8 mouse cellular contexts compared by ENCODE assay signal in genomic region chr1:37871704-37872103, GRCm38 (mm10). TPM values are rescaled to one million over a fixed set of nuclear protein-coding genes. Genes with fewer than 3 reads are reported as not detected.
A peak's percentile ranks its signal among the peaks of the same experiment; 100 is the strongest.
DNase-seq lines count a peak whose midpoint lies in the region; ATAC-seq lines count a peak whose summit lies in the region.

Gene Lipt1 (plus strand): TSS chr1:37871738.

- H3K27ac ChIP-seq in kidney, embryonic 15.5 days = peak within 1 kb of the TSS; percentile 87
- peak within 1 kb of the TSS; percentile 71 for H3K27ac ChIP-seq in hindbrain, embryonic 16.5 days (ENCODE audit: low read depth, low read length)

- peak within 1 kb of the TSS; percentile 72 for H3K4me2 ChIP-seq in kidney, embryonic 15.5 days
- peak within 1 kb of the TSS; percentile 75 for H3K4me2 ChIP-seq in hindbrain, embryonic 16.5 days (ENCODE audit: low read length)

- 6% methylated on average over 7 of the region's 7 CpGs for WGBS in kidney, embryonic 15.5 days
- 8% methylated on average over 7 of the region's 7 CpGs for WGBS in hindbrain, embryonic 16.5 days

- peaks cover 13% of the 10 kb centered on the region for H3K4me1 ChIP-seq in kidney, embryonic 15.5 days
- peaks cover 13% of the 10 kb centered on the region for H3K4me1 ChIP-seq in hindbrain, embryonic 16.5 days (ENCODE audit: control insufficient read depth, insufficient read depth, low read depth, low read length)

- peak within 1 kb of the TSS; percentile 45 for H3K9ac ChIP-seq in kidney, embryonic 15.5 days
- peak within 1 kb of the TSS; percentile 59 for H3K9ac ChIP-seq in hindbrain, embryonic 16.5 days (ENCODE audit: low read depth, low read length)

- ATAC-seq in kidney, embryonic 15.5 days (replicated peaks; ENCODE audit: low FRiP score) = peak; percentile 82
- 0 out of 2 replicates have a peak, but pooled peaks have one; percentile 20 for ATAC-seq in erythroid progenitor cell, adult 5-6 weeks (replicated peaks; ENCODE audit: low FRiP score, poor library complexity, severe bottlenecking)
- peak; percentile 60 for ATAC-seq in hindbrain, embryonic 16.5 days

- no peaks in the 10 kb centered on the region for H3K9me3 ChIP-seq in kidney, embryonic 15.5 days (replicated peaks)
- peaks cover 10% of the 10 kb centered on the region; the same call in 1 of the 2 replicates for H3K9me3 ChIP-seq in hindbrain, embryonic 16.5 days (ENCODE audit: control insufficient read depth, low read length)

- no peaks in the 10 kb centered on the region for H3K27me3 ChIP-seq in kidney, embryonic 15.5 days
- H3K27me3 ChIP-seq in hindbrain, embryonic 16.5 days (replicated peaks; ENCODE audit: control insufficient read depth, insufficient read depth, low read length) = peaks cover 5% of the 10 kb centered on the region; the same call in 1 of the 2 replicates

- H3K36me3 ChIP-seq in kidney, embryonic 15.5 days = peaks cover 20% of the 10 kb centered on the region
- H3K36me3 ChIP-seq in hindbrain, embryonic 16.5 days (ENCODE audit: control insufficient read depth, insufficient read depth, low read length) = peaks cover 17% of the 10 kb centered on the region

- peak within 1 kb of the TSS; percentile 56 for H3K4me3 ChIP-seq in kidney, embryonic 15.5 days (replicated peaks)
- H3K4me3 ChIP-seq in hindbrain, embryonic 16.5 days (ENCODE audit: low read length) = peak within 1 kb of the TSS; percentile 50

- no peak for DNase-seq in kidney, adult 18-20 months
- peak; percentile 96 for DNase-seq in Muller cell, postnatal 12 days (ENCODE audit: inconsistent ontology term)
- peak; percentile 58 for DNase-seq in lung, postnatal 36 days
- no peak for DNase-seq in layer of hippocampus, adult 9-11 months
- no peak for DNase-seq in embryo, embryonic 10.5 days (ENCODE audit: low spot score)

RNA-seq across cellular contexts. Expression of gene Lipt1, which starts in this region (rescaled TPM):
- polyA plus RNA-seq in kidney, embryonic 15.5 days (2015; fragmentation: Nextera tagmentation; extraction: Ambion mirVana) = 8.8 and 9.7 TPM in 2 replicates
- 2.5 TPM in 1 of 2 replicates, not detected in the other for total RNA-seq in erythroid progenitor cell, adult 5-6 weeks (2015; ENCODE audit: low replicate concordance)
- 0.38 and 0.77 TPM in 2 replicates for total RNA-seq in erythroid progenitor cell, adult 5-6 weeks (2017; ENCODE audit: low replicate concordance)
- 7.4 and 8.0 TPM in 2 replicates for polyA plus RNA-seq in hindbrain, embryonic 16.5 days (2015; fragmentation: Nextera tagmentation; extraction: Ambion mirVana)

Comparison
In these comparisons a context has a peak if more than half of its experiments do, and no peak if none do; other contexts are left out.
1. ATAC-seq: peak in every context shown above with its lines; median percentile 82 in kidney, embryonic 15.5 days; 60 in hindbrain, embryonic 16.5 days; 20 in erythroid progenitor cell, adult 5-6 weeks.
2. DNase-seq: peak in Muller cell, postnatal 12 days (single experiment) and lung, postnatal 36 days (single experiment); none in kidney, adult 18-20 months (single experiment), layer of hippocampus, adult 9-11 months (single experiment) and embryo, embryonic 10.5 days (single experiment).